Mouse (Mus musculus) urinary bladder, postnatal 36 days (tissue): ENCODE results near the gene Zfp85.
"Not testable (repeated sequence)": the region's sequence is repeated elsewhere in the genome, so short reads cannot be mapped to it uniquely, and the experiment has no call there.

Experiments used
- DNase-seq, 2 experiments: peaks; one replicate each; pipeline ENCODE4 v3.0.0; 2022; ENCODE audit warnings: low spot score in 2 of 2, mixed read lengths in 1 of 2

Zfp85 gene

GRCm38 (mm10) chr13:67754333-67755306 lies at the start of gene Zfp85:
Zfp85 (minus strand) TSS chr13:67755228.
- DNase-seq = peak; percentile 58 to 70

GRCm38 (mm10) chr13:67799151-67799550 lies 44.1 kb upstream of the Zfp85 start:
- DNase-seq = not testable (repeated sequence)

- no peak for DNase-seq
These were observed 43.6 kb upstream of the Zfp85 start for GRCm38 (mm10) chr13:67798618-67799017.

- DNase-seq = no peak
These were observed 37.0 kb upstream of the Zfp85 start for GRCm38 (mm10) chr13:67791921-67792455.

GRCm38 (mm10) chr13:67779265-67780221 lies 24.5 kb upstream of the Zfp85 start, which contains the start of gene Zfp493:
Zfp493 (plus strand) TSS chr13:67779693.
- peak; percentile 55 to 67 for DNase-seq

GRCm38 (mm10) chr13:67763031-67763768 lies 8.2 kb upstream of the Zfp85 start:
- no peak for DNase-seq

GRCm38 (mm10) chr13:67759966-67760365 lies 4.9 kb upstream of the Zfp85 start:
- no peak for DNase-seq

GRCm38 (mm10) chr13:67755761-67756160 lies 733 bp upstream of the Zfp85 start:
- DNase-seq = no peak

- DNase-seq = no peak
These were observed 11.1 kb downstream of the Zfp85 start for GRCm38 (mm10) chr13:67743896-67744295.

GRCm38 (mm10) chr13:67742941-67743340 lies 12.1 kb downstream of the Zfp85 start:
- DNase-seq = no peak

GRCm38 (mm10) chr13:67734391-67734790 lies 20.6 kb downstream of the Zfp85 start:
- DNase-seq = not testable (repeated sequence)

- peak; percentile 21 to 26 for DNase-seq
These were observed 25.6 kb downstream of the Zfp85 start for GRCm38 (mm10) chr13:67729441-67729840.

GRCm38 (mm10) chr13:67728641-67729318 lies 26.2 kb downstream of the Zfp85 start, which contains the start of gene Zfp65:
Zfp65 (minus strand) TSS chr13:67729173.
- DNase-seq = peak; percentile 43 to 54

- no peak for DNase-seq
These were observed 26.9 kb downstream of the Zfp85 start for GRCm38 (mm10) chr13:67728106-67728505.

- DNase-seq = not testable (repeated sequence)
These were observed 29.7 kb downstream of the Zfp85 start for GRCm38 (mm10) chr13:67725331-67725730.

- DNase-seq = peak; percentile 86 to 88
These were observed 31.1 kb downstream of the Zfp85 start for GRCm38 (mm10) chr13:67723848-67724479.
